Mouse (Mus musculus): ENCODE measurements around the gene Ucn3. TPM values are rescaled to one million over a fixed set of nuclear protein-coding genes. Genes with fewer than 3 reads are reported as not detected.

The Ucn3 gene
- polyA plus RNA-seq, 2 experiments = not detected

- no peaks in the 10 kb centered on the region for H3K27me3 ChIP-seq (ENCODE audit: control insufficient read depth, insufficient read depth, low read length)
- WGBS = 83% methylated on average over 4 of the region's 4 CpGs
- H3K27ac ChIP-seq (replicated peaks; ENCODE audit: low read depth, low read length) = no peak overlapping the region
- no peak overlapping the region for H3K4me2 ChIP-seq (replicated peaks; ENCODE audit: low read depth, low read length, severe bottlenecking)
- ATAC-seq (ENCODE audit: low FRiP score, low read depth) (no peak), DNase-seq (ENCODE audit: low spot score) (no peak)
- no peaks in the 10 kb centered on the region for H3K4me1 ChIP-seq (ENCODE audit: control insufficient read depth, insufficient read depth, low read length)
- no peak overlapping the region for H3K9ac ChIP-seq (ENCODE audit: low read depth, low read length, severe bottlenecking)
- TF ChIP-seq POLR2A (IDR thresholded peaks at IDR 0.05; ENCODE audit: borderline replicate concordance, extremely low read depth, insufficient read depth, insufficient read length) = no peak
- H3K36me3 ChIP-seq (ENCODE audit: control insufficient read depth, insufficient read depth, low read length) = no peaks in the 10 kb centered on the region
- no peaks in the 10 kb centered on the region for H3K9me3 ChIP-seq (ENCODE audit: control insufficient read depth, low read length)
- H3K4me3 ChIP-seq (replicated peaks; ENCODE audit: low read length) = no peak overlapping the region
Observed at GRCm38 (mm10) chr13:3947267-3947666, 2.1 kb upstream of the Ucn3 start.

GRCm38 (mm10) chr13:3944699-3945098 lies 450 bp downstream of the Ucn3 start:
- Histone ChIP-seq H3K36me3 (ENCODE audit: control insufficient read depth, insufficient read depth, low read length) (no peaks in the 10 kb centered on the region), H3K4me3 (replicated peaks; ENCODE audit: low read length) (no peak overlapping the region), H3K27ac (replicated peaks; ENCODE audit: low read depth, low read length) (no peak overlapping the region), H3K27me3 (ENCODE audit: control insufficient read depth, insufficient read depth, low read length) (no peaks in the 10 kb centered on the region), H3K9me3 (ENCODE audit: control insufficient read depth, low read length) (no peaks in the 10 kb centered on the region), H3K4me2 (replicated peaks; ENCODE audit: low read depth, low read length, severe bottlenecking) (no peak overlapping the region), H3K9ac (ENCODE audit: low read depth, low read length, severe bottlenecking) (no peak overlapping the region), H3K4me1 (ENCODE audit: control insufficient read depth, insufficient read depth, low read length) (no peaks in the 10 kb centered on the region)
- DNase-seq (ENCODE audit: low spot score) (no peak), ATAC-seq (ENCODE audit: low FRiP score, low read depth) (no peak)
- 41% methylated on average over 7 of the region's 7 CpGs for WGBS
- no peak for TF ChIP-seq POLR2A (IDR thresholded peaks at IDR 0.05; ENCODE audit: borderline replicate concordance, extremely low read depth, insufficient read depth, insufficient read length)

- H3K4me1 ChIP-seq (ENCODE audit: control insufficient read depth, insufficient read depth, low read length) = no peaks in the 10 kb centered on the region
- no peak for TF ChIP-seq POLR2A (IDR thresholded peaks at IDR 0.05; ENCODE audit: borderline replicate concordance, extremely low read depth, insufficient read depth, insufficient read length)
- DNase-seq (ENCODE audit: low spot score) = no peak
- no peaks in the 10 kb centered on the region for H3K27me3 ChIP-seq (ENCODE audit: control insufficient read depth, insufficient read depth, low read length)
- H3K4me2 ChIP-seq (replicated peaks; ENCODE audit: low read depth, low read length, severe bottlenecking) = no peak overlapping the region
- H3K36me3 ChIP-seq (ENCODE audit: control insufficient read depth, insufficient read depth, low read length) = no peaks in the 10 kb centered on the region
- no peak overlapping the region for H3K4me3 ChIP-seq (replicated peaks; ENCODE audit: low read length)
- H3K9ac ChIP-seq (ENCODE audit: low read depth, low read length, severe bottlenecking) = no peak overlapping the region
- no peak overlapping the region for H3K27ac ChIP-seq (replicated peaks; ENCODE audit: low read depth, low read length)
- H3K9me3 ChIP-seq (ENCODE audit: control insufficient read depth, low read length) = no peaks in the 10 kb centered on the region
- ATAC-seq (ENCODE audit: low FRiP score, low read depth) = no peak
- 86% methylated on average over 6 of the region's 6 CpGs for WGBS
Observed at GRCm38 (mm10) chr13:3926046-3926445, 19.1 kb downstream of the Ucn3 start.

GRCm38 (mm10) chr13:3925632-3926031 lies 19.5 kb downstream of the Ucn3 start:
- H3K9me3 ChIP-seq (ENCODE audit: control insufficient read depth, low read length) = no peaks in the 10 kb centered on the region
- DNase-seq (ENCODE audit: low spot score) = no peak
- no peak overlapping the region for H3K9ac ChIP-seq (ENCODE audit: low read depth, low read length, severe bottlenecking)
- H3K36me3 ChIP-seq (ENCODE audit: control insufficient read depth, insufficient read depth, low read length) = no peaks in the 10 kb centered on the region
- no peak overlapping the region for H3K4me3 ChIP-seq (replicated peaks; ENCODE audit: low read length)
- H3K4me2 ChIP-seq (replicated peaks; ENCODE audit: low read depth, low read length, severe bottlenecking) = no peak overlapping the region
- no peak for TF ChIP-seq POLR2A (IDR thresholded peaks at IDR 0.05; ENCODE audit: borderline replicate concordance, extremely low read depth, insufficient read depth, insufficient read length)
- H3K4me1 ChIP-seq (ENCODE audit: control insufficient read depth, insufficient read depth, low read length) = no peaks in the 10 kb centered on the region
- ATAC-seq (ENCODE audit: low FRiP score, low read depth) = no peak
- 72% methylated on average over 6 of the region's 6 CpGs for WGBS
- no peak overlapping the region for H3K27ac ChIP-seq (replicated peaks; ENCODE audit: low read depth, low read length)
- no peaks in the 10 kb centered on the region for H3K27me3 ChIP-seq (ENCODE audit: control insufficient read depth, insufficient read depth, low read length)

GRCm38 (mm10) chr13:3924483-3924882 lies 20.7 kb downstream of the Ucn3 start:
- H3K4me3 ChIP-seq (replicated peaks; ENCODE audit: low read length) = no peak overlapping the region
- no peak for TF ChIP-seq POLR2A (IDR thresholded peaks at IDR 0.05; ENCODE audit: borderline replicate concordance, extremely low read depth, insufficient read depth, insufficient read length)
- no peak overlapping the region for H3K27ac ChIP-seq (replicated peaks; ENCODE audit: low read depth, low read length)
- no peak overlapping the region for H3K4me2 ChIP-seq (replicated peaks; ENCODE audit: low read depth, low read length, severe bottlenecking)
- no peak overlapping the region for H3K9ac ChIP-seq (ENCODE audit: low read depth, low read length, severe bottlenecking)
- DNase-seq (ENCODE audit: low spot score) (no peak), ATAC-seq (ENCODE audit: low FRiP score, low read depth) (no peak)
- H3K4me1 ChIP-seq (ENCODE audit: control insufficient read depth, insufficient read depth, low read length) = no peaks in the 10 kb centered on the region
- no peaks in the 10 kb centered on the region for H3K27me3 ChIP-seq (ENCODE audit: control insufficient read depth, insufficient read depth, low read length)
- no peaks in the 10 kb centered on the region for H3K9me3 ChIP-seq (ENCODE audit: control insufficient read depth, low read length)
- H3K36me3 ChIP-seq (ENCODE audit: control insufficient read depth, insufficient read depth, low read length) = no peaks in the 10 kb centered on the region
- 79% methylated on average over 5 of the region's 5 CpGs for WGBS

Measured in limb, embryonic 14.5 days (tissue).